Mouse (Mus musculus): ENCODE measurements around the gene Cpeb1. TPM values are rescaled to one million over a fixed set of nuclear protein-coding genes. Genes with fewer than 3 reads are reported as not detected.

Gene Cpeb1
- total RNA-seq, 1 experiment from 2014 or later, result not detected

Other genes starting within 250 kb of the Cpeb1 start
- 0.41 and 4.6 TPM in 2 replicates for gene Pde8a, start 241.9 kb downstream of the Cpeb1 start, total RNA-seq (2017)
- gene Rps17, start 110.2 kb downstream of the Cpeb1 start, total RNA-seq (2017), result 3,700 and 3,979 TPM in 2 replicates
- gene Ap3b2, start 38.5 kb upstream of the Cpeb1 start, total RNA-seq (2017), result 1.6 TPM in 1 of 2 replicates, not detected in the other
- gene BC048679, start 42.8 kb upstream of the Cpeb1 start, total RNA-seq (2017), result not detected in 2 replicates
- 0.24 TPM in 1 of 2 replicates, not detected in the other for gene Fsd2, start 111.5 kb upstream of the Cpeb1 start, total RNA-seq (2017)
- 16.9 and 23.2 TPM in 2 replicates for gene Whamm, start 115.8 kb upstream of the Cpeb1 start, total RNA-seq (2017)